Mouse (Mus musculus): ENCODE measurements around the gene Shroom3. TPM values are rescaled to one million over a fixed set of nuclear protein-coding genes. Genes with fewer than 3 reads are reported as not detected.
A peak's percentile ranks its signal among the peaks of the same experiment; 100 is the strongest.

Gene Shroom3
- polyA plus RNA-seq, 1 experiment from 2014 or later = 2.5 TPM

DNA sequence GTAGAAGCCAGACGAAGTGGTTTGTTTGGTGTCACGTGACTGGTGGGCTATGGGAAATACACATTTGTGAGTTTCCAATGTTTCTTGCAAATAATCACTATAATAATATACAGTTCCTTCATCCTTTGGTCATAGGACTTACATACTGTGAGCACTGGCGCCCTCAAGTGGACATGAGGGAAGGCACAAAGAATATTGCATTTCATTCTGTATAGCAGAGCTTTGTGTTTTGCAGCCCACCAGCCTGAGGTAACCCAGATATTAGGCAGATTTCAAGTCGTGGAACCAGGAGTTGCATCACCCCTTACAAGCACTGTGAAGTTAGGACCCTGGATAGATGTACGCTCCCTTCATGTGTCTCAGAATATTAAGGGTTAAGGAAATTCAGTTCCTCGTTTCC is 42.7 kb downstream of the Shroom3 start:
- Histone ChIP-seq H3K4me2 (replicated peaks) (no peak overlapping the region), H3K9me3 (no peaks in the 10 kb centered on the region), H3K36me3 (no peaks in the 10 kb centered on the region), H3K27ac (no peak overlapping the region), H3K4me1 (replicated peaks) (no peaks in the 10 kb centered on the region), H3K9ac (replicated peaks) (no peak overlapping the region), H3K4me3 (replicated peaks) (no peak overlapping the region), H3K27me3 (no peaks in the 10 kb centered on the region)
- WGBS = 32% methylated on average over 6 of the region's 6 CpGs
- peak; percentile 85 for ATAC-seq

DNA sequence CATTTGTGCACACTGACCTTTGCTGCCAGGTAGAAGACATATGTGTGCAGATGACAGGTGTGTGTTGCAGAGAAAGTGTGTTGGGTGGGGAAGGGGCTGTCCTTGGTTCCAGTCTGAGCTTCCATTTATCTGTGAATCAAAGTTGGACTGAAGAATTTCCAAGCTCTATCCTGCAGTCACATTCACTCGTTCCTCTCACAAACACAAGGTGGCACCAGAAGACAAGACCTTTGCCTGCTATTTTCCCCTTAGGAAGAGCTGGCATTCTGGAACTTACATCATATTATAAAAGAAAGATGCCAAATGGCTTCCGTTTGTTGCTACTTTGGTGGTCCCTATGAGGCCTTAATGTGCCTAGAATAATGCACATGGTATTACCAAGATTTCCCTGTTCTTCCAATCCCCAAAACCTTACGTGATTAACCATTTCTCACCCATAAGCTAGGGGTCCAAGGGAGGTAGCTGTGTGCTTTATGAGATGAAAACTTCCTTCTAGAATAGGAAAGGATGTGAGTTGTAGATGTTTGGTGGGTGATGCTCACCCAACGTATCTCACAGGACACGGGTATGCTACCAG is 45.1 kb downstream of the Shroom3 start:
- H3K9me3 ChIP-seq = no peaks in the 10 kb centered on the region
- H3K27me3 ChIP-seq = no peaks in the 10 kb centered on the region
- no peaks in the 10 kb centered on the region for H3K36me3 ChIP-seq
- ATAC-seq = peak; percentile 44; the same call in 1 of the 2 replicates
- no peak overlapping the region for H3K9ac ChIP-seq (replicated peaks)
- H3K4me3 ChIP-seq (replicated peaks) = no peak overlapping the region
- WGBS = 52% methylated on average over 5 of the region's 5 CpGs
- no peak overlapping the region for H3K4me2 ChIP-seq (replicated peaks)
- H3K4me1 ChIP-seq (replicated peaks) = no peaks in the 10 kb centered on the region
- no peak overlapping the region for H3K27ac ChIP-seq

DNA sequence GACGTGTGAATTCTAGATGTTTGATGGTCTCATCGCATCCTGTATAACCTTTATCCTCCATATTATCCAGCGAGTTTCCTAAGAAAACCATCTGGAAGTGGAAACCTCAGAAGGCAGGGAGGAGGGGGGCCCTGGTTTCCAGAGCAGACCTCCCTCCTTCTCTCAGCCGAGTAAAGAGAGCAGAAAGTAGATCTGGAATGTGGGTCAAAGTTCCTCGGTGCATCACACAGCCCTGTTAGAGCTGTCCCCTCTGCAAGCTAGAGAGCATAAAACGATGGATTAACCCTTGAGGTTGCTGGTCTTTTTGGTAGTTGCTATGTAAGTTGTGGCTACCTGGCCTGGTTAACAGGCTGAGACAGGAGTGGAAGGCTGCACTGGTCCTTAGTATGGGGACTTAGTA is 46.0 kb downstream of the Shroom3 start:
- 65% methylated on average over 6 of the region's 6 CpGs for WGBS
- Histone ChIP-seq H3K9me3 (no peaks in the 10 kb centered on the region), H3K36me3 (no peaks in the 10 kb centered on the region), H3K4me2 (replicated peaks) (no peak overlapping the region), H3K4me3 (replicated peaks) (no peak overlapping the region), H3K27me3 (no peaks in the 10 kb centered on the region), H3K4me1 (replicated peaks) (no peaks in the 10 kb centered on the region), H3K27ac (no peak overlapping the region), H3K9ac (replicated peaks) (no peak overlapping the region)
- no peak for ATAC-seq

- H3K36me3 ChIP-seq = no peaks in the 10 kb centered on the region
- H3K4me1 ChIP-seq (replicated peaks) = no peaks in the 10 kb centered on the region
- no peak for ATAC-seq
- no peaks in the 10 kb centered on the region for H3K27me3 ChIP-seq
- no peak overlapping the region for H3K4me2 ChIP-seq (replicated peaks)
- no peak overlapping the region for H3K27ac ChIP-seq
- no peaks in the 10 kb centered on the region for H3K9me3 ChIP-seq
- H3K4me3 ChIP-seq (replicated peaks) = no peak overlapping the region
- 77% methylated on average over 3 of the region's 3 CpGs for WGBS
- H3K9ac ChIP-seq (replicated peaks) = no peak overlapping the region
These were observed 58.6 kb downstream of the Shroom3 start for GRCm38 (mm10) chr5:92741802-92742201.

DNA sequence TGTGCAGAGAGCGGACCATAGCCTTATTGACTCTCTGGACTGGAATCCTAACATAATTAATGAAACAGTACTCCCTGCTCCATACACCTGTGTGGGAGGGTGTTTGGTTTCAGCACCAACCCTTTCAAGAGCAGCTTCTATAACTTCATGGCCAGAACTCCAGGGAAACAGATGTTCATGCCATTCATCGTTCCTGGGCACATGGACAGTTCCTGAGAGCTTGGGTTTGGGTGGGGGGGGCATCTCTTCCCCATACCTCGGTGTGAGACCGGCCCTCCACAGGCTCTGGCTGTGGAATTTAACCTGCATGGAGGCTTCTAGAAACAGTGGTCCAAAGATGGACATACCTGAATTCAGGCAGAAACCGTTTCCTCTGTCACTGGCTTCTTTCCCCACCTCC is 59.5 kb downstream of the Shroom3 start:
- Histone ChIP-seq H3K4me1 (replicated peaks) (no peaks in the 10 kb centered on the region), H3K27ac (no peak overlapping the region), H3K9me3 (no peaks in the 10 kb centered on the region), H3K4me3 (replicated peaks) (no peak overlapping the region), H3K36me3 (no peaks in the 10 kb centered on the region), H3K27me3 (no peaks in the 10 kb centered on the region), H3K9ac (replicated peaks) (no peak overlapping the region), H3K4me2 (replicated peaks) (no peak overlapping the region)
- no peak for ATAC-seq
- 86% methylated on average over 5 of the region's 5 CpGs for WGBS

DNA sequence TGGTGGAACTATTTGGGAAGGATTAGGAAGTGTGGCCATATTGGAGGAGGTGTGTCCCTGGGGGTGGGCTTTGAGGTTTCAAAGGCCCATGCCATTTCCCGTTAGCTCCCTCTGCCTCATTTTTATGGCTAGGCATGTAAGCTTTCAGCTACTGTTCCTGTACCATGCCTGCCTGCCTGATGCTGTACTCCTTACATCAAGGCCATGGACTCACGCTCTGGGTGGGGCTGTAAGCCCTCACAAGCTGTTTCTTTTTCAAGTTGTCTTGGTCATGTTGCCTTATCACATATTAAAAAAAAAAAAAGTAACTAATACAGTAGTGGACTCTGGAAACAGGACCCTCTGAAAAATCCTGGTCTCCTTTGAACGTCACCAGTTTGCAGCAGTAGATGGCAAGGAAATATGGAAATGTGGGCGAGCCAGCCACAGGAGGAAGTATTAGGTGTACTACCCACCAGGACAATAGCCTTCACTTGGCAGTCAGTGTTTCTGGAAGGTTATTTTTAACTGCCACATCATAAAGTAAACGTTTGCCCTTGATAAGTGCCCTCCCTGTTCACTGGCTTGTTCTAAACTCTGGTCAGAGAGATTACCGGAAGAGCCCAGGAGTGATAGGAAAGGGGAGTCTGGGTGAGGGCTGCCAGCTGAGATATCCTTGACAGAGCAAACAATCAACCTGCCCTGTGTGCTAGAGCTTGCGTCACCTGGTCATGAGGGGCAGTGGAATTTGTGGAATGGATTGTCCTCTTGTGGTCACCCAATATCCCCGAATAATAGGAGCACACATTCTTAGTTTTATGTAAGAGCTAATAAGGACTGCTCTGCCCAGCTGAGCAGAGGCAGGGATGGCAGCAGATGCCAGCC is 62.4 kb downstream of the Shroom3 start:
- no peaks in the 10 kb centered on the region for H3K27me3 ChIP-seq
- no peak overlapping the region for H3K4me2 ChIP-seq (replicated peaks)
- H3K4me1 ChIP-seq (replicated peaks) = no peaks in the 10 kb centered on the region
- no peaks in the 10 kb centered on the region for H3K36me3 ChIP-seq
- H3K9me3 ChIP-seq = no peaks in the 10 kb centered on the region
- no peak overlapping the region for H3K27ac ChIP-seq
- WGBS = 89% methylated on average over 8 of the region's 8 CpGs
- H3K4me3 ChIP-seq (replicated peaks) = no peak overlapping the region
- ATAC-seq = no peak
- no peak overlapping the region for H3K9ac ChIP-seq (replicated peaks)

- WGBS = 91% methylated on average over 4 of the region's 4 CpGs
- no peak for ATAC-seq
These were observed 68.3 kb downstream of the Shroom3 start for GRCm38 (mm10) chr5:92751488-92751887.

DNA sequence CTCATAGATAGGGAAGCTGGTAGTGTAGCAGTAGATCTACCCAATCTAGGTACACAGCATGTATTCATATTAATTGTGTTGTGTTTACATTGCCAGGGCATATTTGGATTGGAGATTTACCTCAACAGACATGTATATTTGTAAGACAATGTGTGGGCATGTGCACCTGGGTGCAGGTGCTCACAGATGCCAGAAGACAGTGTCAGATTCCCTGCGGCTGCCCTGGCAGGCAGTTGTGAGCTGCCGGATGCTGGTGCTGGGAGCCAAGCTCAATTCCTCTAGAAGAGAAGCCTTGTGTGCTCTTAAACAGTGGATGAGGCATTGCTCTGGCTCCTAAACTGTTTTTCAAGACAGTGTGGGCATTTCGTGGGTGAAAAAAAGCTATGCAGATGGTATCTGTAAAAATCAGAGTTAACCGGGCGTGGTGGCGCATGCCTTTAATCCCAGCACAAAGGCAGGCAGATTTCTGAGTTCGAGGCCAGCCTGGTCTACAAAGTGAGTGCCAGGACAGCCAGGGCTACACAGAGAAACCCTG is 72.1 kb downstream of the Shroom3 start:
- H3K4me3 ChIP-seq (replicated peaks) = no peak overlapping the region
- 86% methylated on average over 7 of the region's 7 CpGs for WGBS

More at GRCm38 (mm10) chr5:92751488-92751887, 68.3 kb downstream of the Shroom3 start:
- Histone ChIP-seq H3K4me1 (replicated peaks) (no peaks in the 10 kb centered on the region), H3K9ac (replicated peaks) (no peak overlapping the region), H3K9me3 (no peaks in the 10 kb centered on the region), H3K27me3 (no peaks in the 10 kb centered on the region), H3K4me3 (replicated peaks) (no peak overlapping the region), H3K36me3 (no peaks in the 10 kb centered on the region), H3K4me2 (replicated peaks) (no peak overlapping the region), H3K27ac (no peak overlapping the region)

DNA sequence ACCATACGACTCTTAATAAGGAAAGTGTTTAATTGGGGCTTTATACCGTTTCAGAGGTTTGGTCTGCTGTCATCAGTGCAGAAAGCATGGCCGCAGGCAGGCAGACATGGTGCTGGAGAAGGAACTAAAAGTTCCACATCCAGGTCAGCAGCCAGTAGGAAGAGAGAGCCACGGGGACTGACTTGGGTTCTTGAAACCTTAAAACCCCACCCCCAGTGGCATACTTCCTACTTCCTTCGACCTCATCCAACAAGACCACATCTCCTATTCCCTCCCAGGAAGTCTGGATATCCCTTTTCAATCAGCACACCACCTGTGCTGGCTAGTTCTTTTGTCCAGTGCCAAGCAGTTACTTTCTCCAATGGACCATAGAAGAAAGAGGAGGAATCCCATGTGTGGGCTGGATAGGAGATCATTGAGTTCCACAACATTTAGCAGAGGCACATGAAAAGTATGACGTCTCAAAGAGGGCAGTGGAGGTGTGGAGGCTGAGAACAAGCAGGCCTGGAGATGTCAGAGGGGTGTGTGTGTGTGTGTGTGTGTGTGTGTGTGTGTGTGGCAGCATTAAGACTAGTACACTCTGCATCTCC is 76.0 kb downstream of the Shroom3 start:
- Histone ChIP-seq H3K9me3 (no peaks in the 10 kb centered on the region), H3K9ac (replicated peaks) (no peak overlapping the region), H3K4me2 (replicated peaks) (no peak overlapping the region), H3K27ac (no peak overlapping the region), H3K4me3 (replicated peaks) (no peak overlapping the region), H3K36me3 (no peaks in the 10 kb centered on the region), H3K4me1 (replicated peaks) (no peaks in the 10 kb centered on the region), H3K27me3 (no peaks in the 10 kb centered on the region)
- WGBS = 80% methylated on average over 6 of the region's 6 CpGs
- no peak for ATAC-seq

More for the DNA sequence above, 72.1 kb downstream of the Shroom3 start:
- no peak overlapping the region for H3K27ac ChIP-seq
- no peak overlapping the region for H3K9ac ChIP-seq (replicated peaks)
- H3K36me3 ChIP-seq = no peaks in the 10 kb centered on the region
- no peaks in the 10 kb centered on the region for H3K27me3 ChIP-seq
- H3K4me1 ChIP-seq (replicated peaks) = no peaks in the 10 kb centered on the region
- H3K9me3 ChIP-seq = no peaks in the 10 kb centered on the region
- no peak for ATAC-seq
- no peak overlapping the region for H3K4me2 ChIP-seq (replicated peaks)

- Histone ChIP-seq H3K4me1 (replicated peaks) (no peaks in the 10 kb centered on the region), H3K27ac (no peak overlapping the region), H3K9ac (replicated peaks) (no peak overlapping the region), H3K4me2 (replicated peaks) (no peak overlapping the region), H3K4me3 (replicated peaks) (no peak overlapping the region), H3K9me3 (no peaks in the 10 kb centered on the region), H3K36me3 (no peaks in the 10 kb centered on the region), H3K27me3 (no peaks in the 10 kb centered on the region)
- no peak for ATAC-seq
- WGBS = 79% methylated on average over 7 of the region's 7 CpGs
These were observed 77.3 kb downstream of the Shroom3 start for GRCm38 (mm10) chr5:92760542-92760941.

DNA sequence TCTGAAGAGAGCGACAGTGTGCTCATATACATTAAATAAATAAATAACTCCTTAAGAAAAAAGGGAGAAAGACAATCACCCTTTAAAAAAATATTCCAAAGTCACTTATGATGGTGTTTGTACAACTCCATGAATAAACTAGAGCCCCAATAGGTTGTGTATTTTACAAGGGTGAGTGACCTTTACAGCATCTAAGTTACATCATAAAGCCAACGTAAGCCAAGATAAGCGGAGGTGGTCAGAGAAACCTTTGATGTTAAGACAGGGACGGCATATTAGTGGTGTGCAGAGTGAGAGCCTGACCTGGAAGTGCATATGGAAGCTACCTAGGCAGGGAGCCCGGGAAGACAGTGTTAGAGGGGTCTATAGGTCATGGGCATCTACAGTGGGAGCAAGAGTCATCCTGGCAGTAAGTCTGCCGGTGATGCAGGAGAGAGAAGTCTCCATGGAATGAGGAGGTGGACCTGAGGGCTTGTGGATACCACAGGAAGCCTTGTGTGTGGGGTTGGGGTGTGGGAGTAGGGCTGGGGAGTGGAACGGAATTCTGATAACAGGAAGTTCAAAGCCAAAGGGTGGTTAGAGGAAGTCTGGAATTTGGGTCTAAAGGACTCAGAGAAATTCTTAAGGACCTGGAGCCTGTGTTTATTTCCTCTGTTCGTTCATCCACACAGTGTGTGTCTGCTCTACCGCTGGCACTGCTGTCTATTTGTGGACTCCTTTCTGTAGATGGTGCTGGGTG is 78.5 kb downstream of the Shroom3 start:
- no peak overlapping the region for H3K9ac ChIP-seq (replicated peaks)
- WGBS = 88% methylated on average over 9 of the region's 9 CpGs

GRCm38 (mm10) chr5:92762425-92762824 is 79.2 kb downstream of the Shroom3 start:
- Histone ChIP-seq H3K36me3 (no peaks in the 10 kb centered on the region), H3K27ac (no peak overlapping the region), H3K4me2 (replicated peaks) (no peak overlapping the region), H3K4me3 (replicated peaks) (no peak overlapping the region), H3K27me3 (no peaks in the 10 kb centered on the region), H3K4me1 (replicated peaks) (no peaks in the 10 kb centered on the region), H3K9me3 (no peaks in the 10 kb centered on the region), H3K9ac (replicated peaks) (no peak overlapping the region)
- ATAC-seq = no peak
- 94% methylated on average over 5 of the region's 5 CpGs for WGBS

More for the DNA sequence above, 78.5 kb downstream of the Shroom3 start:
- no peak overlapping the region for H3K4me3 ChIP-seq (replicated peaks)
- no peaks in the 10 kb centered on the region for H3K27me3 ChIP-seq
- no peaks in the 10 kb centered on the region for H3K36me3 ChIP-seq
- H3K9me3 ChIP-seq = no peaks in the 10 kb centered on the region
- ATAC-seq = no peak
- no peak overlapping the region for H3K27ac ChIP-seq
- H3K4me1 ChIP-seq (replicated peaks) = no peaks in the 10 kb centered on the region
- no peak overlapping the region for H3K4me2 ChIP-seq (replicated peaks)

All from midbrain, embryonic 13.5 days (tissue).